Mouse (Mus musculus): Measurements from ENCODE around the gene Abcb6. TPM values are rescaled to one million over a fixed set of nuclear protein-coding genes. Genes with fewer than 3 reads are reported as not detected.

Abcb6 gene
- polyA plus RNA-seq, 1 experiment from 2014 or later: 39.7 TPM

GRCm38 (mm10) chr1:75122211-75122610 lies 58.0 kb downstream of the Abcb6 start:
- Histone ChIP-seq H3K4me3 (replicated peaks; ENCODE audit: low read length) (no peak overlapping the region), H3K36me3 (replicated peaks; ENCODE audit: control insufficient read depth, insufficient read depth) (no peaks in the 10 kb centered on the region), H3K4me1 (replicated peaks; ENCODE audit: control insufficient read depth, insufficient read depth, low read length) (peaks cover 3% of the 10 kb centered on the region; the same call in 1 of the 2 replicates), H3K4me2 (replicated peaks) (no peak overlapping the region), H3K27ac (no peak overlapping the region), H3K9ac (no peak overlapping the region), H3K9me3 (ENCODE audit: control insufficient read depth, low read length) (no peaks in the 10 kb centered on the region), H3K27me3 (ENCODE audit: control insufficient read depth, insufficient read depth, low read length) (no peaks in the 10 kb centered on the region)
- 86% methylated on average over 3 of the region's 3 CpGs for WGBS
- DNase-seq (ENCODE audit: low spot score): no peak
- ATAC-seq (ENCODE audit: low FRiP score): no peak

Small RNAs within 50 kb of the gene (microRNA-seq; reads per million reads assigned to microRNA genes)
- gene Gm27943: not detected

Other genes with a start within 250 kb of the Abcb6 start
- 1.2 and 1.4 TPM in 2 replicates for gene Cfap65, start 244.8 kb downstream of the Abcb6 start, polyA plus RNA-seq (2014; fragmentation: Nextera tagmentation; extraction: Ambion mirVana)
- 0.32 and 0.35 TPM in 2 replicates for gene Ihh, start 228.7 kb downstream of the Abcb6 start, polyA plus RNA-seq (2014; fragmentation: Nextera tagmentation; extraction: Ambion mirVana)
- gene Nhej1, start 55.2 kb downstream of the Abcb6 start, polyA plus RNA-seq (2014; fragmentation: Nextera tagmentation; extraction: Ambion mirVana): 6.8 and 7.5 TPM in 2 replicates
- not detected in 2 replicates for gene Slc23a3, start 46.5 kb downstream of the Abcb6 start, polyA plus RNA-seq (2014; fragmentation: Nextera tagmentation; extraction: Ambion mirVana)
- gene Cnppd1, start 37.7 kb downstream of the Abcb6 start, polyA plus RNA-seq (2014; fragmentation: Nextera tagmentation; extraction: Ambion mirVana): 42.4 and 47.4 TPM in 2 replicates
- gene Retreg2, start 37.6 kb downstream of the Abcb6 start, polyA plus RNA-seq (2014; fragmentation: Nextera tagmentation; extraction: Ambion mirVana): 136 and 156 TPM in 2 replicates
- 36.7 and 38.0 TPM in 2 replicates for gene Zfand2b, start 11.7 kb downstream of the Abcb6 start, polyA plus RNA-seq (2014; fragmentation: Nextera tagmentation; extraction: Ambion mirVana)
- gene Ankzf1, start 11.8 kb upstream of the Abcb6 start, polyA plus RNA-seq (2014; fragmentation: Nextera tagmentation; extraction: Ambion mirVana): 16.7 and 18.4 TPM in 2 replicates
- 53.6 and 59.5 TPM in 2 replicates for gene Atg9a, start 11.8 kb upstream of the Abcb6 start, polyA plus RNA-seq (2014; fragmentation: Nextera tagmentation; extraction: Ambion mirVana)
- gene Glb1l, start 30.4 kb upstream of the Abcb6 start, polyA plus RNA-seq (2014; fragmentation: Nextera tagmentation; extraction: Ambion mirVana): 15.8 and 19.5 TPM in 2 replicates
- 121 and 128 TPM in 2 replicates for gene Stk16, start 30.4 kb upstream of the Abcb6 start, polyA plus RNA-seq (2014; fragmentation: Nextera tagmentation; extraction: Ambion mirVana)
- 13.8 and 20.8 TPM in 2 replicates for gene Tuba4a, start 39.5 kb upstream of the Abcb6 start, polyA plus RNA-seq (2014; fragmentation: Nextera tagmentation; extraction: Ambion mirVana)
- gene A630095N17Rik, start 51.7 kb upstream of the Abcb6 start, polyA plus RNA-seq (2014; fragmentation: Nextera tagmentation; extraction: Ambion mirVana): not detected in 2 replicates
- 39.5 and 45.2 TPM in 2 replicates for gene Dnajb2, start 56.0 kb upstream of the Abcb6 start, polyA plus RNA-seq (2014; fragmentation: Nextera tagmentation; extraction: Ambion mirVana)
- 26.1 and 34.8 TPM in 2 replicates for gene Ptprn, start 84.1 kb upstream of the Abcb6 start, polyA plus RNA-seq (2014; fragmentation: Nextera tagmentation; extraction: Ambion mirVana)
- gene Resp18, start 98.0 kb upstream of the Abcb6 start, polyA plus RNA-seq (2014; fragmentation: Nextera tagmentation; extraction: Ambion mirVana): 232 and 253 TPM in 2 replicates
- 132 and 141 TPM in 2 replicates for gene Dnpep, start 137.6 kb upstream of the Abcb6 start, polyA plus RNA-seq (2014; fragmentation: Nextera tagmentation; extraction: Ambion mirVana)
- gene Des, start 179.9 kb upstream of the Abcb6 start, polyA plus RNA-seq (2014; fragmentation: Nextera tagmentation; extraction: Ambion mirVana): 1.0 and 1.7 TPM in 2 replicates
- gene Speg, start 194.9 kb upstream of the Abcb6 start, polyA plus RNA-seq (2014; fragmentation: Nextera tagmentation; extraction: Ambion mirVana): 18.0 and 22.9 TPM in 2 replicates

All from hindbrain, embryonic 14.5 days (tissue).